Mouse (Mus musculus) left cerebral cortex, adult 9 months (tissue): ENCODE measurements around the gene Itpr2.

Experiments used
- DNase-seq, 2 experiments: peaks; one replicate each; pipeline ENCODE4 v3.0.0; 2022; ENCODE audit warnings: low spot score in 2 of 2

Itpr2 gene

DNA sequence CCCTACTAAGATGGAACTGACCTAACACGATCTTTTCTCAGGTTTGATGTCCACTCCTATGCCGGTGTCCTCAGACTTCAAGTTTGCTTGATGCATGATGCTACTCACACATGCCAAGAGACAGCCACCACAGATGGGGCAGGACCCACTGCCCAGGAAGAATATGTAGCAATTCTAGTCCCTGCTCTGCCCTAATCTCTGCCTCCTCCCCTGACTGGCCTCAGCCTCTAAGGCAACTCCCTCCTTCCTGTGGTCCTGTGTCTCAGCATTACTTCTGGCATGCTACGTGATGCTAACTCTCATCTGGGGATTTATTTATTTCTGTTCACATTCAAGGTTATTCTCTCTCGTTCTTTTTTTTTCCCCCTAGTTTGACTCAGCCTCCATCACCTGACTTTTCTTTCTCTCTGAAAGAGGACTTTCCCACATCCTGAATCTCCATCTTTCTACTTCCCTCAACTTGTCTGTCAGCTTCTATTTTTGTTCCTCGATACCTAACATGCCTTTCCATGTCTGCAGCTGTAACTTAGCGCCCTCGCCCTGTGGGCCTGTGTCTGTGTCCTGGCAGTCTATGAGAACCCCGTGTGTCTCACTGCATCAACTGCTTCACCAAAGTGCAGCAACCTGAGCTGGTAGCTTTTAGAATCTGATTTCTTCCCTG is 279.5 kb downstream of the Itpr2 start:
- DNase-seq: no peak

DNA sequence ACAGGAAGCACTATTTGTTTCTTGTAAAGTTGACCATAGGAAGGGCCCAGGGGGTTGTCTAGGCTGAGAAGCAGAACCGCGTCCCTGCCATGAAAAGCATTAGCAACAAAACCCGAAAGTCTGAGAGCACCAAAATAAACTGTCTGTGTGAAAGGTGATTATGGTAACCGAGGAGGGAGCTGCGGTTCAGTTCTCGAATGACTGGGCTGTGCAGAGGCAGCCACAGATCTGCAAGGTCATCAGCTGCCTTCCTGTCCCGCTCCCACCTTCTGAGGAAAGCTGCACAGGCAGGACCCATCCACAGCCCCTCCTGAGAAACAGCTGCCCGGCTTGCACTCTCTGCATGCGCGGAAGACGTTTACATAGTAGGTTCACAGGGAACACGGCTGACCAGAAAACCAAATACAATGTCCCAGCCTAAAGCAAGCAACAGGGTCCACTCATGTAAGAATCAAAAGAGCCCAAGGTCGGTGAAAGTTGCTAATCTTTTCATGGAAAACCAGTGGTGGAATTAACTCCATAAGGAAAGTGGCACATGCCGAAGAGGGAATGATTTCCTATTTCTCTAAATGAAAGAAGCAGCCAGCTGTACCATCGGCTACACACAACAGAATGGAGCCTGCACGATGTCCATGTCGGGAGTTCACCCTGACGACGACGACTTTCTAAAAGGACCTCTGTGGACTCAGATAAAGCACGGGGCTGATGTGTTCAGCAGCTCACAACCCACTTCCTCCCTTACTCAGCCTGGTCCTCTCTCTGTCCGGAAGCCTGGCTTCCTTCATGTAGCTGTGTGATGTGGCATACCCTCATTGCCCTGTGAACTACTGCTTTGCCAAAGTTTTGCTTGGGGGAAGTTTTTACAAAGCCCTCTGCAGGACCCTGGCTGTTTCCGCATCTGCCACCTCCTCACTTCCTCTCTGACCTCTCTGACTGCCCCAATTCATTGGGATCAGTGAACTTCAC is 280.4 kb downstream of the Itpr2 start:
- peak; percentile 19 to 40 for DNase-seq

DNA sequence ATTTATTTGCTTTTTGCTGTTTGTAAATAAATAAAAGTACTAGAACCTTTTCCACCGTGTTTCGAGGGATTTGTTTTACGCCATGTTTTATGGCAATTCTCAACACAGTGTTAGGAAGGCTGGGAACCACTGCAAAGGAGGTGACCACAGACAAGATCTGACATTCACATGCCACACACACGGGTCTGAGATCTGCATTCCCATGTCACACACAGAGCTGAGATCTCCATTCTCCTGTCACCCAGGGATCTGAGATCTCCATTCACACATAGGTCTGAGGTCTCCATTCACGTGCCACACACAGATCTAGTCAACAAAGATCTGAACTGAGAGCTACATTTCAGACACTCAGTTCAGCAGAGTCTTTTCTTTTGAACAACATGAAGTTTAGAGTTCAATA is 282.0 kb downstream of the Itpr2 start:
- no peak for DNase-seq

DNA sequence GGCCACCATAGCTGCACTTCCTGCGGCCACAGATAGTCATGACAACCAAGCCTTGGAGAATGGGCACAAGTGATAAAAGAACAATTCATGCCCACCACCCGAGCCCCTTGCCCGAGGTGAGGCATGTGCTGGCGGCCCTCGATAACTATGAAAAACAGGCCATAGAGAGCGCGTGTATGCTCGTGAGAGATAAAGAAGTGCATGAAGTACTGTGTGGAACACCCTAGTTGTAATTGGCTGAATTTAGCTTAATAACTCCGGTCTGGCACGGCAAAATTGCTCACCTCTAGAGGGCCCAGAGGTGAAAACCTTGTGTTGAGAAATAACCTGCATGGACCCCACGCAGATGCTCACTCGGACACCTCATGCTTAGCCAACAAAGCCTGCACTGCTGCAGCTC is 282.5 kb downstream of the Itpr2 start:
- no peak for DNase-seq

DNA sequence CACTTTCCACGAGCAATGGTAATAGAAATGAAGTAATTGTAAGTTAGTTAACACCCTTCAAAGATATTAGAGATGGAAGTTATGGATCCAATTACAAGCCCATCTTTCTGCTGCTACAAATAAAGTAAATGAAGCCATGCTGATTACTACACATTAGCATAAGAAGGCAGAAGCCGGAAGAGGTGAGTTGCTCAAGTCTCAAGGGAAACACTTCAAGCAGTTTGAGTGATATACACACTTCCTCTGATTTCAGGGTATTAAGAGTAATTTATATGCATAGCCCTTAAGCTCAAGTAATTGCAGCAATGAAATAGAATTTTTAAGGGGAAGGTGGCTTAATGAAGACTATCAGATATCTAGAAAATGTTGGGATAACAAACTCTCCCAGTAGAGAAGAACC is 286.7 kb downstream of the Itpr2 start:
- DNase-seq: no peak

DNA sequence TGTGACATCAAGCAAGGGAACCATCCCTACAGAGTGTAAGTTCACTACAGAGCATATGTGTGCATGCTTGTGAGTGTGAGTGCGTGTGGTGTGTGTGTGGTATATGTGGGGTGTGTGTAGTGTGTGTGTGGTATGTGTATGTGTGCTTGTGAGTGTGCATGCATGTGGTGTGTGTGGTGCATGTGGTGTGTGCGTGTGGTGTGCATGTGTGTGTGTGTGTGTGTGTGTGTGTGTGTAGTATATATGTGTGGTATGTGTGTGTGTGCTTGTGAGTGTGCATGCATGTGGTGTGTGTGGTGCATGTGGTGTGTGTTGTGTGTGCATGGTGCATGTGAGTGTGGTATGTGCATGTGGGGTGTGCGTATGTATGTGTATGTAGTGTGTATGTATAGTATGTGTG is 289.7 kb downstream of the Itpr2 start:
- no peak for DNase-seq

DNA sequence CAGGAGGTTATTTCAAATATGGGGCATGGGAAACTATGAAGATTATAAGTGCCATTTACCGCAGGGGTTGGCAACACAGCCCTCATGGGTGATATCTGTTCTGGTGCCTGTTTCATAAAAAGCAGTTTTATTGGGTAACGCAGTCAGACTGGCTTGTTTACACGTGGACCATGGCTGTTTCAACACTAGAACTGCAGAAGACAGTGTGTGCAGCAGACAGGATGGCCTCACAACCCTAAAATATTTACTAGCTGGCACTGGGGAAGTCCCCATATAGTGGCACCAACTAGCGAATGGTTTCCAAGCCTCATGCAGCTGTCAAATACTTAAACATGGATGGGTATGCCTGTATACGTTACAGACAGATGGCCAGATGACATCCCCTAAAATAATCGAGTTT is 290.8 kb downstream of the Itpr2 start:
- no peak for DNase-seq

DNA sequence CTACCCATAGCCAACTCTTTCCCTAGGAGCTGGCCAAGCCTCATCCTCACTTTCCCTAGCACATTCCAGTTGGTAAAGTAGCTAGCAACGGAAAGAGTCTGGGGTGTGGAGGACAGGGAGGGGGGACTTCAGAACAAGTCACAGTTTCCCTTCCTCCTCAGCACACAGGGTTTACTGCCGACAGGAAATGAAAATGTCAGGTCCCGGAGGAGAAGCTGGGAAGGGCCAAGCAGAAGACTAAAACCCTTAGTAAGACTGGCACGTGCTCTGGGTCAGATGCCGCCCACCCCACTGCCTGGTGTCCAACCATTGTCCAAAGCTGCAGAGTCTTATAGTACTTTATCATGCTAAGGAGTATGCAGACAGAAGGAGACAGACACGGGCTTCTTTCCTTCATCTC is 293.0 kb downstream of the Itpr2 start:
- peak in 1 of 2 experiments; percentile 24 for DNase-seq

DNA sequence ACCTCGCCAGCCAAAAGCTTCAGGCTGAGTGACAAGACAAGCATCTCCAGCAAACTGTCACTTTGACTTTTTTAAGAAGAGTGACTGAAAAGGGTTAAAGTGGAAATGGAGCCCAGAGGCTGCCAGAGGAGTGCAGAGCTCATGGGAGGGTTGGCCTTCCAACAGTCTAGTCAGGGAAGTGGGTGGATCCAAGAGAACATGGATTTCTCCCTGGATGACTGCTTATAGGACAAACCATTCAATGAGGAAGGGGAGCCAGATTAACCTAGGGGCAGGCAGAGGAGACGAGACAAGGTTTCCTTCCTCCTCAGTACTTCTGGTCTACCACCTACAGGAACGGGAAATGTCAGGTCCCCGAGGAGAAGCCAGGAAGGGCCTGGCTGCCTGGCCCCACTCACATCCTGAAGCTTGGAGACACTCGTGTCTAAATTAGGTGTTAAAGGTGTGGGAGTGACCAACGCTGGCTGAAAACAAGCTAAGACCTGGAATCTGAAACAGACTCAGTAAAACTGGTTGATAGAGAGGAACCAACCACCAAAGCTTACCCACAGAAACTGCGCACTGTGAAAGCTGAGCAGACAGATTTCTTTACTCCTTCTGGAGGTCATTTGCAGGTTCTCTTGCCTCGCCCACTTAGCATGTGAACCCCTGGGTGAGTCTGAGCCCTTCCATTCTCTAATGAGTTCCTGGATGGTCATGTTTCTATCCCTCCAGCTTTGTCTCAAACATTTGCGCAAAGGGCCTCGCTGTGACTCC is 294.6 kb downstream of the Itpr2 start:
- no peak for DNase-seq

DNA sequence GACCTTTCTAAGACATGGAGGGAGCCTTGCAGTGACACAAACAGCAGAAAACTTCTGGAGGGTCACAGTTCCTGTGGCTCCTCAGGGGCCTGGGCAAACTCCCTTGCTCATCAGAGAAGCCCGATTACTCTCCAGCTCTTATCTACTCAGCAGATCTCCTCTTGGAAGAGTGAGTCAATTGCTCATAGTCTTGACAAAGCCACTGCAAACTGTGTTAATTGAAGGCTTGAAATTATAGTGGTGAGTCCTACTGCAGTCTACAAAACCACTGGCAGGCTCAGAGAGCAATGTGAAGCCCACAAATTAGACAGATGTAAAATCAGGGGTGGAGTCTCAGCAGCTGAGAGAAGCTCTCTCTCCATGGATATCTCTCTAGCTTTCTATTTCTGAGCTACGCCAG is 296.9 kb downstream of the Itpr2 start:
- DNase-seq: no peak

DNA sequence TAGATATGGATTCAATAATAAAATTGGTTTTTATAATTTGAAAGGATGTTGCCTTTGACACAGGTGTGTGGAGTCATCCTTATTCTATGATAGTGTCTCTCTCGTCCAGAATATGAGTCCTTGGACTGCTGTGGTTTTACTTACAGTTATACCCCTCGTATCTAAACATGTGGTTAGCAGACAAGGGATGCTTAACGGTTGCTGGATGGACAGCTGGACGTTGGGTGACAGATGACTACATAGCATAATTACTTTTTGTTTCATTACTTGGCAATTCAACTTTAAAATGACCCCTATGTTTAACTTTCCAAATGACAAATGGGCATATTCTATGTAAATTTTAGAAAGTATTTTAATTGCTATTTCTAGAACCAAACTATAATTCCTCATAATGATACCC is 297.6 kb downstream of the Itpr2 start:
- DNase-seq: no peak

DNA sequence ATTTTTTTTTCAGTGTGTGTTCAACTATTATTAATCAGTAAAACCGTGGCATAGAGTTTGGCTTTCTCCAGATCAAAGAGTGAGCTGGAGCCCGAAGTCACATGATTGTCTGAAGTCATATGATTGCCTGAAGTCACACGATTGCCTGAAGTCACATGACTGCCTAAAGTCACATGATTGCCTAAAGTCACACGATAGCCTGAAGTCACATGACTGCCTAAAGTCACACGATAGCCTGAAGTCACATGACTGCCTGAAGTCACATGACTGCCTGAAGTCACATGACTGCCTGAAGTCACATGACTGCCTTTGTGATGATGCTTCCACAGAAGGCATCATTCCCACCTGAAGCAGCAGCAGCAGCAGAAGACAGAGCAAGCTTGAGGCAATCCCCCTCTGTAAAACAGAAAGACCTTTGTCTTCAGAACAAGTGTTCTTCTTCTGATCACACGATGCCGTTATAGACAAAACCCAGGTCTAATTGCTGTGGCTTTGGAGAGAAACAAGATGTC is 304.1 kb downstream of the Itpr2 start:
- no peak for DNase-seq

DNA sequence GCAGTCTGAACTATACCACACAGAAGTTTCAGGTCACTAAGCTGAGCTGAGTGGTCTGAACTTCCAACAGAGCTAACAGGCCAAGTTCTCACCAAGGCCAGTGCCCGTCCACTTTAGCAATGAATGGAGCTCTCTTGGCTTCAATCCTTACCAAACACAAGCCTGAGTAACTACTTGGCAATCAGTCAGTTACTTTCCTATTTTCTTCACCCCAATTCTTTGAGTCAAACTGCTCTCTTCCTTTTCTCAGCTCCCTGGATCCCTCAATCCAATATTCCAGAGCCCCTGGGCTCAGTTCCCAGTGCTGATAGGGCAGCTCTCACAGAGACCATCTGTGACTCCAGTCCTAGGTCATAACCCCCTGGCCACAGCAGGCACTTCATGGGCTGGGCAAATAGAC is 305.3 kb downstream of the Itpr2 start:
- no peak for DNase-seq

DNA sequence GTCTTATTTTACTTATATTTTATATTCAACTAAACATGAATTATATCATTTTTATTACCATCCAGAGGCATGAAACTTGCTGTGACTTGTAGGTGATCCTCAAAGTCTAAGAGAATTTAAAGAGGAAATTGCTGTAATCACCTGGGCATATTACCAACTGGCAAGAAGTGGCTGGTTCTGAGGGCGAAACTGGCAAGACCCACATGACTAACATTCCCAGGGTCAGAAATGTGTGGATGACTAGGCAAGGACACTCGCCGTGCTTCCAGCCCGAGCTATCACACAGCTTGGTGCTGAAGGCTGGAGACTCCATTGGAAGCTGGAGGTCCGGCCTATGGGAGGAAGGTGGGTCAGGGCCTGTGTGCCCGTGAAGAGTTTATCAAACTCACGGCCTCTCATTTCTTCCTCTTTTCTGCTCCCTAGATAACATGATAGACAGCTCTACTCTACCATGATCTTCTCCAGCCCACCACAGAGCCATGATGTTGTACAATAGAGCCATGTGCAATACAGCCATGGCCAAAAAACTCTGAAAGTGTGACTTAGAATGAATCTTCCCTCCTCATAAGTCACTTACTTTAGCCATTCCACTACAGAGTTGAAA is 306.1 kb downstream of the Itpr2 start:
- DNase-seq: no peak

DNA sequence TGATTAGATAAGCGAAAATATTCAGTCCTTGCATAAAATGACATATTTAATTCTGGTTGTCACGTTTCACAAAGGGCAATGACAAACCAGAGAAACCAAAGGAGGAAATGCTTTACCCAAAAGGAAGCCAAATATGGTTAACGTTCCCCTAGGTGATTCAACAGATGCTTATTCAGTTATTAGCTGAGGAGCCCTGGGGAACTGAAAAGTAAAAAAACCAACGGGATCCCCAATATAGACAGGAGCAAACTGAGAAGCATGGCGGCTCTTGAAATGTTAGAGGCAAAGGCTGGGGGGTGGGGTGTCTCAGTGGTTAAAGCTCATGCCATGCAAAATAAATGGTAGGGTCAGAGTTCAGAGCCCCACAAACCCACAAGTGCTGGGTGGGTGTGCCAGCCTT is 310.1 kb downstream of the Itpr2 start:
- DNase-seq: no peak

DNA sequence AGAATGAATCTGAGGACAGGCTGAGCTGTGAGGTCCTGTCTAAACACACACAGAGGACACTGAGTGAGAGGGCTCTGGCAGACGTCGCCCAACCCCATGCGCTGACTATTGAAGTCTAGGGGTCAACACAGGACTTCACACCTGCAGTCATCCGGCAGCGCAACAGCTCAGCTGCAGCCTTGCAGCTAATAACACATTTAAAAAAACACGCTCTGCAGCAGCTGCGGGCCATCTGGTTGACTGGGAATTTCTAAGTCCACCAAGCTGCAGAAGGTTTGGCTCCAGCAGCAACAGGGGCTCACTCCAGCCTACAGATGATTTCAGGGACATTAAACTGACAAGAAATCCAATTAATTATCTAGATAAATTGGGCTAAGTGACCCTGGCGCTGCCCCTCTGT is 312.0 kb downstream of the Itpr2 start:
- no peak for DNase-seq

DNA sequence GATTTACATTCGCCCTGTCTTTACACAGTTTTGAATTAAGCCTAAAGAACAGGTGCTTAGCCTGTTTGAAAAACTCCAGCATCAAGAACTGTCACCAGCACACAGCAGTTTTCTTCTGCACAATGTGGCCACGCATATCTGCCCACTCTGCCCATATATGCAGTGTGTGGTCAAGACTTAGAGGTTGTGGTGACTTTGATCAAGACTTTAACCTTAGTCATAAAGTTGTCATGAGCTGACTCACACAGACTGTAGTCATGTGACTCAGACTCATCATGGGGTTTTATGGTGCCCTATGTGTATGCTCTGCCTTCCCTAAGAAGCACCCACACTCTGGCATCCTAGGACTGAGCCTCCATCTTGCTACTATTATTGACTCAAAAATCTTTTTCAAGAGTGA is 316.5 kb downstream of the Itpr2 start:
- no peak for DNase-seq

DNA sequence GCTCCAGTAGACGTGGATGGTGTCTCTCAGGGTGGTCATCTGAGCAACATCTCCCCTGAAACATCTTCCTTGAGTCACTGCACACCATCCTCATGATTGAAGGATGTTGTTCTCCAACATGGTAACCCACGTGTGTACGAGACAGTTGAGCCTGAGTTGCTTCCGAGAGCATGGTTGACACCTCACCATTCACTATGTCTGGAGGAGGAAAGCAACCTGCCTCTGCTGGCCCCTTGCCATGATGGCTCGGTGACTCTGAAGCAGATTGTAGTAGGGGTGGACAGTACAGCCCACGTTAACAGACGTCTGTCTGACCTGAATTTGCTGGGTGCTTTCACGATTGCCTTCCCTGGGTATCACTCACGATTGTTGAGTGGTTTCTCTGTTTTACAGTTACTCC is 317.3 kb downstream of the Itpr2 start:
- no peak for DNase-seq

DNA sequence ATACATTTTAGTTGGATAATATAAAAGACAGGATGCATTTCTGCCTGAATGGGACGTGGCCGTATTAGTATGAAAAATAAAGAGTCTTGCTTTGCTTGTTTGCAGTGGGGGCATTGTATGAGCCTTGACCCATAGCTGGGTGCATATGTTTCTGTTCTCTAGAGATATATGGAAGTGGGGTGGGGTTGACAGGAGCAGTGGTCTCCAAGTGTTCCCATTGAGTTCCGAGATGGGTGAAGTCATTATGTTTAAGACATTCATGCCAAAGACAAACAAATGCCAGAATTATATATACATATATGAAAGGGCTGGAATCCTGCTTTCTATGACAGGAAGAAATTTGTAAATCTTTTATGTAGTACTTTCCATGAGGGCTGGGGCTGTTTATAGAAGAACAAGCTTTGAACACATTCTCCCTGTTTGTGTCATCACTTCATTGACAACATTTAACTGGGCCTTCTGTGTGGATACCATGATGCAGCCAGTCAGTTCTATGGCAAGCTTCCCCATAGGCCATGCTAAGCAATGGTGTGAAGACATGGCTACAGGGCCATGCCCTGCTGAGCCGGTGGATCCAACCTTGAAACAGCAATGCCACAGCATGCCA is 327.3 kb downstream of the Itpr2 start:
- no peak for DNase-seq

DNA sequence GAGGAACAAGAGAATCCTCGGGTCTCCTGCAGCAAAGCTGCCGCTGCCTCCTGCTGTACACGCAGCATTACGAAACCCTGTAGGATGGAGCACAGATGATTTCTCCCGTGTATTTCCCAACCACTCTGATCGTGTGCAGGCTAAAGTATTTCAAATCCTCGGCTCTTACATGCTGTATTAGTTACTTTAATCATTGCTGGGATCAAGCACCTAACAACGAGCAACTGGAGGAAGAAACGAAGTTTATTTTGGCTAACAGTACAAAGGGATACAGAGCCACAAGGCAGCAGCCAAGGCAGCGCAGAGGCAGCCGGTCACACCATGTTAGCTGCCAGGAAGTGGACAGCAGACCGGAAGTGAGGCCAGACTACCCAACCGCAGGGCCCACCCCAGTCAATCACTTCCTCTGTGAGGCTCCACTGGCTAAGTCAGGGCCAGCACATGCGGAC is 331.4 kb downstream of the Itpr2 start:
- DNase-seq: peak in 1 of 2 experiments; percentile 37

DNA sequence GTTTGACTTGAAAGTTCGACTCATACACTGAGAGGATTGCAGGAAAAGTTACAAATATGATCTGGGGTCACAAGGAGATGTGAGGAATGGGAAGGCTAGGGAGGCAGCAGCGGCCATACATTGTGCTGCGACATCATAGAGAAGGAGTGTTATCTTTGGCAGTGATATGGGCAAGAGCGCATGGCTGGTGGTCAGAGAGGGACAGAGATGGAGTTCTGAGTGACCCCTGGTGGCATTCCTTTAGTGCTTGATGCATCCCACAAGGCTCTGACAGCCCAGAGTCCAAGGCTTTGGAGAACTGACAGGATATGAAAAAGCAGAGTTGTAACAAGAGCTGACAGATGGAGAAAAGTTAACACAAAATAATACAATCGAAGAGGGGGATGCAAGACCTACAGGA is 334.8 kb downstream of the Itpr2 start:
- DNase-seq: no peak
